Mouse (Mus musculus) thymus, postnatal 10 days (tissue): ENCODE results near the gene Tfap2a.

ENCODE experiments used
- DNase-seq, 2 experiments: peaks; one replicate each; pipeline ENCODE4 v3.0.0; 2021; ENCODE audit warnings: low spot score in 2 of 2

The Tfap2a gene

DNA sequence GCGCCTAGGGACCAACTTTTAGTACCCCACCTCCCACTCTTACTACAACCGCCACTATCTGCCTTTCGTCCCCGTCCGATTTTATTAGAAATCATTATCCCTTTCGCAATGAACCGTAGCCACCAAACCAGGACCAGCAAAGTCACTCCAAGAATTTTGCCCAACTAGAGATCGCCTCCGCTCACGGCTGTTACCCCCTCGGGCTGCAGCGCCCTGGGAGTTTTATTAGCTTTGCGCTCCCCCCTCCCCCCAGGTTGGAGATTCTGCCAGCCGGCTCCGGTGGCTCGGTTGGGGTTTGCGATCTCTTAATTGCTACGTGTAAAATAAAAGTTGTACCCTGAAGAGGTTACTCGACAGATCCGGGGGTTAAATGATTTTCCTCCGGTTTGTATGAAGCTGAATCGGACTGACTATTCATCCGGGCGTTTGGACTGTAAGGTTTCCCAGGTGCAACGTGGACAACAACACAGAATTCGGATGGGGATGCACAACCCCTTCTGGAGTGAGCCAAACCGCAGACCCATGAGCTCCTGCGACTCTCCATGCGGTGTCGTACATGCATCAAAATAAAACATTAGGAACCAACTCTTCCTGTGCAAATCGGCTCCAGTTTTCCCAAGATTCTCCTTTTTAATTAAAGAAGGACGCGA is 3.7 kb downstream of the Tfap2a start:
- no peak for DNase-seq

- DNase-seq, result no peak
Measured at GRCm38 (mm10) chr13:40733542-40734151, 4.5 kb downstream of the Tfap2a start.

DNA sequence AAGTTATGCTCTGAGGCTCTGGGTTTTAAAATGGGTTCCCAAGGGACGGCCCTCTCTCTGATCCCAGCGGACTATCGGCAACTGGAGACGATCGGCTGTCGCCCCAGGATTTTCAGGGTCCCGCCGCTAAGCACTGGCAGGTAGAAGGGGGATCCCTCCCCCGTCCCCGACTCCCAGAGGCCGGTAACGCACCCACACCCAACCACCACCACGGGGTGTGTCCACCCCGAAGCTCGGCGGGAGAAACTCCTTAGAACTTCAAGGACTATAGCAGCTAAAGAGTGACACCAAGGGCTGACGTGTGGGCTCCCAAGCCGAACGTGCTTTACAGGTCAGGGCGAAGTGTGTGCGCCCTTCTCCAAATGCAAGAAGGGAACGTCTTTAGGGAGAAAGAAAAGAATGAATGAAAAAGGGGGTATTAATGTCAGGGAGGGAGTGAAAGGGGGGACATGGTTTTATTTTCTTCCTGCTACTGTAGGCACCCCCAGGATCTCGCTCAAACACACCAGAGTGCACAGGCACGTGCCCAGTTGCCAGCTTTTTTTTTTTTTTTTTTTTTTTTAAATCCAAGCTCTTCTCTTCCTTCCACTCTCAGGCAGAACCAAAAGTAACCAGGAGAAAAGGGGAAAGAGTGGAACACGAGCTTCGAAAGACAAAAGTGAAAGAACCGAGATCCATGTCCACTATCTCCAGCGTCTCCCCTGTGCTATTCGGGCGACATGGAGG is 5.2 kb downstream of the Tfap2a start:
- no peak for DNase-seq

DNA sequence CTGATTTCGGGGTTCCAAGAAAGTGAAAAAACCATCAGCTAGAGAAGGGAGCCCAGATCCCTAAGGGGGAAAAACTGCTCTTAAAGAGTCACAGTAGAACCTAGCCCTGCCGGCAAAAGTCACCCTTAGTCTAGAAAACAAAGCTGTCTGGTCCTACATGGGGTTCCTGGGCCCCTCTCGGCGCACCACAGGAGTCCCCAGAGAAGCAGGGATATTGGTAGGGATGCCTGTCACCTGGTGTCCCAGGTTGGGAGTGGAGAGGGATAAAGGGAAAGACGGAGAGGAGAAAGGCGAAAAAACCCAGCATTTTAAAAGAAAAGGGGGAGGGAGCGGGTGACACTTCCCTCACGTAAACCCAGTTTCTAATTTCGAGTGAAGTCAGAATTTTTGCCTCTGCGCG is 6.1 kb downstream of the Tfap2a start:
- DNase-seq, result no peak

DNA sequence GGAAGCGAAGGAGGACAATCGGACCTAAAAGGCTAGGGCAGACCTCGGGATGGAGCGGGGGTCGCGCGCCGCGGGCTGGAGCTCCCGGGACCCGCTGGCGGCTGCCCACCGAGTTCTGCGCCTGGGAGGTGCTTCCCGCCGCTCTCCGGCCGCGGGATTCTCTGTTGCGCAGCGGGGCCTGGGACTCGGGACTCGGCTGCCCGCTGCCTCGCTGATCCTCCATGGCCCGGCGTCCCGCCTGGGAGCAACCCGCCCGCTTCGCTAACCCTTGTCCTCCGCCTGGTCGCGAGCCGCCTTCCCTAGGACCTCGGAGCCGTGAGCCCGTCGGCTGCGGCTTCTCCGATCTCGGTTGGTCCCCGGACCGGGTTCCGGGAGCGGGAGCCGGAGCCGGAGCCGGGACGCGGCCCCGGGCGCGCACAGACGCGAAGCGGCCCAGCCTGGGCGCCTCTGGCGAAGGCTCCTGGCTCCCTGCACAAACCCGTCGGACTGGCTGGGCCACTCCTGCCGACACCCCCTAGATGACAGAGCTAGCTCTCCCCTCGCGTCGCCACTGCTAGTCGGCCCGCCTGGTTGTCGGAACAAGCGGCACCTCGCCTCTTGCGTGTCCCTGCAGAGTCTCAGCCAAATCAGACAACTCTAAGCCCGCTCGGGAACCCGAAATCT is 6.9 kb downstream of the Tfap2a start:
- no peak for DNase-seq

- DNase-seq, result no peak
Measured at GRCm38 (mm10) chr13:40730651-40731178, 7.5 kb downstream of the Tfap2a start.

DNA sequence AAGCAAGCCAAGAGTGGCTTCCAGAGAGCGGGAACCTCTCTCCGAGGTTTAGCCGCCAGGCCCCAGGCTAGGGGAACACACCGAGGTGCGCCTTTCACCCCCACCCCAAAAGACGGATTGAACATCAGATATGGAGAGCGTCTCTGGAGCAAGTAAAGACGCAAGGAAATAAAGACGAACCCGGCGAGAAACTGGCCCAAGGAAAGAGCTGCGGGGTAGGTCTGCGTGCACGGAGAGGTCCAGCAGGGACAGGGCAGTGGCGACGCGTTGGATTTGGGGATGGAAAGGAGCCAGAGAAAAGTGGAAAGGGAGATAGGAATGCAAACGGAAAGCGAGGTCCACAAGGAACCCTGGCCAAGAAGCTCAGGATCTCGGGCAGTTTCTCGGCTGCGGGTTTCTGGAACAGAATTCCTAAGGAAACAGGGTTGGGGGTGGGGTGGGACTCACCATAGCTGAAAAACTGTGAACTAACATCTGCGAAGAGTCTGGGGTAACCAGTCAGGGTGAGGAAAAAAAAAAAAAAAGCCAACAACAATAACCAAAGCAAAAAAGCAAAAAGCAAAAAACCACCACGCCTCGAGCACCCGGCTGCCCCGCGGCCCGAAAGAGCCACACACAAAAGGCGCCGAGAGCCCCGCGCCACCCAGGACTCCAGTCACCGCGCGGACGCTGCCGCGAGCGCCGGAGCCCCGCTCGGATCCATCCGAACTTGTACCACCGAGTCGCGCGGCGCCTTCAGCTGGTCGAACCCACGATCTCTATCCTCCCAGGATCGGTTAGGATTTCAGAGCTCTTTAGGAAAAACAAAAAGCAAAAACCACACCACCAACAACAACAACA is 8.4 kb downstream of the Tfap2a start:
- DNase-seq, result no peak

DNA sequence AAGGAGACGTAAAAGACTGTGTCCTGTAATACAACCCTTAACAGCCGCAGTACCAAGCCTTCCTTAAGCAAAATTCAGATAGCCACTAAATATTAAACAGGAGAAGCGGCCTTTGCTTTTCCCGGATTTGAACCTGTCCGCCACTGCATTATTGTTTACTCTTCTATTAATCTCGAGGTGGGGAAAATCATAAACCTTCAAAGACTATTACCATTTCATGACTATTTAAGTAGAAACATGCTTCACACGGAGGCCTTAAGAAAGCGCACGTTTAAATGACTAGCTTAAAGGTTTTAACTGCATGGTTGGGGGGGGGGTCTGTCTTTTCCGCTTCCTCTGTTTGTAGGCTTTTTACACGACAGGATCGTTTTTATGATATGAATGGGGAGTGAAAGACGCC is 9.1 kb downstream of the Tfap2a start:
- no peak for DNase-seq

GRCm38 (mm10) chr13:40728626-40728990 is 9.6 kb downstream of the Tfap2a start:
- DNase-seq, result no peak

DNA sequence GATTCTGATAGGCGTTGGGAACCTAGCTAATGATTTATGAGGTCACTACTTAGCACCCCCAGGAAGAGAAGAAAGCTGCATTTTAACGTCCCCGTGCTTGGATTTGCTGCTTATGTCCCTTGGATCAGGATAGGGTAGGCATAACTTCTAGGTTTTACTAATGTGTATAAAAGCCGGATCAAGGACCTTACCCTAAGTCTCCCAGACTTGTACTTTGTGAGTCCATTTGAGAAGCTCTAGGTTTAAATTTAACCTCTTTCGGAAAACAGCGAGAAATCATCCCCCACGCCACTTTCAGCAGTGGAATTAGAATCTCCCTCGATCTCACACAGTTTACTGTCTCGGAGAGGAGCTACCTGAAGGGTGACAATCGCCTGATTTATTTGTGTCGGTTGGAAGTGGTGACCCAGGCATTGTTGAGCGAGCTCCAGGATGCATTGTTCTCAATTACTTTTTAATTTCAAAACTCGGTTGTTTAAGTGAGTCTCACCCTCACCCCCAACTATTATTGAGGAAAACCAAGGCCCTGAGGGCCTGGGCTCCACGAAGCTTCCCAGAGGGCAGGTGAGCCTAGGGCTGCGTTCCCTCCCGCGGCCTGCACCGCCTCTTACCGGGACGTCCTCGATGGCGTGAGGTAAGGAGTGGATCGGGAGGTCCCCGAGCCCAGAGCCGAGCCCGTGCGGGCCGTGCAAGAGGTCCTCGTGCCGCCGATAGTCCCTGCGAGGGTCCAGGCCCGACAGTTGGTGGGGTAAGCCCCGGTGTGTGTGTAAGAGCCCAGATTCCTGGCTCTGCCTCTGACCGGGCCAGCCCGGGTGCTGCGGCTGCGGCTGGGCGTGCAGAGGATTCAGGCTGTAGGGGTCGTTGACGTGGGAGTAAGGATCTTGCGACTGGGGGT is 10.2 kb downstream of the Tfap2a start:
- DNase-seq, result no peak

- no peak for DNase-seq
Measured at GRCm38 (mm10) chr13:40725924-40726323, 12.3 kb downstream of the Tfap2a start.

- no peak for DNase-seq
Measured at GRCm38 (mm10) chr13:40723598-40723920, 14.6 kb downstream of the Tfap2a start.

- peak; percentile 85 to 93 for DNase-seq
Measured at GRCm38 (mm10) chr13:40722741-40723597, 15.2 kb downstream of the Tfap2a start.

- DNase-seq, result no peak
Measured at GRCm38 (mm10) chr13:40719741-40720082, 18.5 kb downstream of the Tfap2a start.

GRCm38 (mm10) chr13:40719066-40719740 is 19.0 kb downstream of the Tfap2a start:
- DNase-seq, result no peak

DNA sequence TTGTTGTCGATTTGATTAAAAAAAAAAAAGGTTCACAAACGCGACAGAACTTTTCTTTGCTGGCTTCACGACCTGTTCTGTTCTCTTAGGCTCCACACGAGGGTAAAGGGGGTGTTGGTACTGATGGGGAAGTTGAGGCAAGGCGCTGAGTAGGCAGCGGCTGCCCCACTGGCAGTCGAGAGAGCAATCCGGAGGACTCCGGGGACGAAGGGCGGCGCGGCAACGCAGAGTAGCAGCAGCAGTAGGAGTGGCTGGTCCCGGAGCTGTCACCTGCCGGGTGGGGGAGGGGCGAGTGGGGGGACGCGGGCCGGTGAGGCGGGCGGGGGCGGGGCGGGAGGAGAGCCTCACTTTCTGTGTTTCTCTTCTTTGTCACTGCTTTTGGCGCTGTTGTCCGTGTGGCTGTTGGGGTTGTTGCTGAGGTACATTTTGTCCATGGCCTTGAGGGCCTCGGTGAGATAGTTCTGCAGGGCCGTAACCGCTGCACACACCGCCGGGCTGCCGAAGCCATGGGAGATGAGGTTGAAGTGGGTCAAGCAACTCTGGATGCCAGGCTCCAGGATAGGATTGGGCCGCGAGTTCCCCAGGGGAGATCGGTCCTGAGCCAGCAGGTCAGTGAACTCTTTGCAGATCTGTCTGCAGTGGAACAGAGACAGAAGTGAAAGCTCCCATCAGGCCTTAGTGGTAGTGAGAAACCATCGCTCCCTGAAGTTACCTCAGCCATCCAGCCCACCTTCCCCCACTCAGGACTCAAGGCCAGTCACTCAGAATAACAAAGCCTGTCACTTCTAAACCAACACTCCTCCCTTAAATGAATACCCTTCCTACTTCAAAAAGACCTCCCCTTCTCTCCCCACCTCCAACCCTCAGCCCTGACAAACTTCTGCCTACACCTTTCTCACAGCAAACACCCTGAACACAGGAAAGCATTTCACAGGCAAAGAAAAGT is 21.1 kb downstream of the Tfap2a start:
- peak in 1 of 2 experiments; percentile 20 for DNase-seq

DNA sequence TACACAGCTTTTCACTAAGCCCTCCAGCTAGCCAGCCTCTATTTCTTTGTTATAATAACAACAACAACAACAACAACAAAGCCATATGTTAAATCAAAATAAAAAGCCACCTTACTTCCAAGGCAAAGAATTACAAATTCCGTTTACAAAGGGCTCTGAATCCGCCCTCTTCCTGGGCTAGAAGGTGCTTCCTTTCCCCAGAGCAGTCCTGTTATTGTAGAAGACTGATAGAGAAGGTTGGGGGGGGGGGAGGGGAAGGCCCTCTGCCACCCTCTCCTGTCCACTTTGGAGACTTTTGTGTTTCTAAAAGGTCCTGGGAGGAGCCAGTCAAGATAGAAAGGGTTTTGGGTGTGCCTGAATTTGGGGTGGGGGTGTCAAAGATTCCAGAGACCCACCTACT is 23.6 kb downstream of the Tfap2a start:
- DNase-seq, result no peak

DNA sequence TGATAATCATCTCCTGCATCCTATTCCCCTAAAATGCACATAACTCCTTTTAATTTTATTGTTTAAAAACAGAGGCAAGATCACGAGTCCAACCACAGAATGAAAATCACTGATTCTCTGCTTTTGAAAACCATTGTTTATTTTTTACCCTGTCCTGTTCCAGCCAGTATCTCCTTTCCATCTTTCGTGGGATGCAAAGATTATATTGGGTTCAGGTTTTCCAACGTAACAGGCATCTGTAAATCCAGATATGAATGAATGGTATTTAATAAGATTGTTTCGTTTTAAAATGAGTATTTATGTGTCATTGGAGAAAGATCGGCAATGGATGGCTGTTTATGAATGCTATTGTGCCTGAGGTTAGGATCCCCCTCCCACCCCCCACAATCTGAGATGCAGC is 24.5 kb downstream of the Tfap2a start:
- DNase-seq, result no peak
